12 mouse cellular contexts compared by ENCODE assay signal in genomic region chr14:54787226-54787625, GRCm38 (mm10). TPM values are rescaled to one million over a fixed set of nuclear protein-coding genes. Genes with fewer than 3 reads are reported as not detected.
DNase-seq lines count a peak whose midpoint lies in the region; ATAC-seq and TF ChIP-seq lines count a peak whose summit lies in the region.
"Had no signal": no experiment of that assay in that cellular context is flagged by ENCODE, and none has a peak within 500 bp of the region (broad histone marks: within the 10 kb centered on the region; RNA-seq: fewer than 3 reads in every experiment).

No protein-coding gene starts in this region.

- DNase-seq in hindbrain, postnatal 0 days (ENCODE audit: low spot score): no peak
- peak; percentile 19 for DNase-seq in thymus, postnatal 0 days (ENCODE audit: low spot score)
- no peak for DNase-seq in thymus, postnatal 36 days
- peak; percentile 52 for DNase-seq in testis, postnatal 10 days (ENCODE audit: low spot score)
- no peak for DNase-seq in left cerebral cortex, adult 18-20 months (ENCODE audit: low spot score in 2 of 2)
- DNase-seq in Muller cell, postnatal 12 days (ENCODE audit: inconsistent ontology term): no peak

- H3K36me3 ChIP-seq in hindbrain, postnatal 0 days (ENCODE audit: insufficient read depth, low read length): no peaks in the 10 kb centered on the region
- H3K36me3 ChIP-seq in hindbrain, embryonic 12.5 days: no peaks in the 10 kb centered on the region
- H3K36me3 ChIP-seq: embryonic facial prominence, embryonic 13.5 days; heart, embryonic 15.5 days had no signal

- no peak overlapping the region for H3K9ac ChIP-seq in hindbrain, postnatal 0 days (replicated peaks; ENCODE audit: low read length)
- no peak overlapping the region for H3K9ac ChIP-seq in hindbrain, embryonic 12.5 days
- H3K9ac ChIP-seq: embryonic facial prominence, embryonic 13.5 days; heart, embryonic 15.5 days had no signal

- no peaks in the 10 kb centered on the region for H3K4me1 ChIP-seq in hindbrain, postnatal 0 days (ENCODE audit: insufficient read depth, low read length)
- no peaks in the 10 kb centered on the region for H3K4me1 ChIP-seq in hindbrain, embryonic 12.5 days
- peaks cover 2% of the 10 kb centered on the region for H3K4me1 ChIP-seq in bone marrow, adult 2 months (ENCODE audit: control insufficient read depth, insufficient read depth, low read length)

- no peaks in the 10 kb centered on the region for H3K27me3 ChIP-seq in hindbrain, postnatal 0 days (ENCODE audit: insufficient read depth, low read length)
- no peaks in the 10 kb centered on the region; the same call in none of the 2 replicates for H3K27me3 ChIP-seq in hindbrain, embryonic 12.5 days
- H3K27me3 ChIP-seq: heart, embryonic 15.5 days had no signal

- no peaks in the 10 kb centered on the region for H3K9me3 ChIP-seq in hindbrain, postnatal 0 days (ENCODE audit: low read length)
- no peaks in the 10 kb centered on the region for H3K9me3 ChIP-seq in hindbrain, embryonic 12.5 days (replicated peaks)
- H3K9me3 ChIP-seq: embryonic facial prominence, embryonic 13.5 days; heart, embryonic 15.5 days had no signal

- TF ChIP-seq POLR2A in bone marrow, adult 2 months (IDR thresholded peaks at IDR 0.05; ENCODE audit: borderline replicate concordance, control insufficient read depth, low read depth, low read length): no peak

- no peak overlapping the region for H3K27ac ChIP-seq in hindbrain, postnatal 0 days
- no peak overlapping the region for H3K27ac ChIP-seq in hindbrain, embryonic 12.5 days
- H3K27ac ChIP-seq in bone marrow, adult 2 months (ENCODE audit: control insufficient read depth, insufficient read depth, low read depth, low read length, poor library complexity): no peak overlapping the region
- H3K27ac ChIP-seq: embryonic facial prominence, embryonic 13.5 days had no signal

- TF ChIP-seq CTCF in hindbrain, postnatal 0 days (IDR thresholded peaks at IDR 0.05; ENCODE audit: low read depth): peak; percentile 46
- TF ChIP-seq CTCF in bone marrow, adult 2 months (IDR thresholded peaks at IDR 0.05; ENCODE audit: control insufficient read depth, insufficient read depth, low read length): peak; percentile 44

- ATAC-seq in hindbrain, postnatal 0 days: no peak
- ATAC-seq in hindbrain, embryonic 12.5 days (ENCODE audit: low FRiP score): no peak

- 51% methylated on average over 4 of the region's 4 CpGs for WGBS in hindbrain, postnatal 0 days
- 51% methylated on average over 4 of the region's 4 CpGs for WGBS in hindbrain, embryonic 12.5 days
- WGBS in bone marrow, adult 2 months: 73% methylated on average over 4 of the region's 4 CpGs

- no peak overlapping the region for H3K4me3 ChIP-seq in hindbrain, postnatal 0 days (ENCODE audit: low read length)
- no peak overlapping the region for H3K4me3 ChIP-seq in hindbrain, embryonic 12.5 days
- no peak overlapping the region for H3K4me3 ChIP-seq in bone marrow, adult 2 months (replicated peaks; ENCODE audit: control insufficient read depth, low read depth, low read length)
- H3K4me3 ChIP-seq: embryonic facial prominence, embryonic 13.5 days; heart, embryonic 15.5 days had no signal

- H3K4me2 ChIP-seq in hindbrain, postnatal 0 days (ENCODE audit: low read depth, low read length): no peak overlapping the region
- no peak overlapping the region for H3K4me2 ChIP-seq in hindbrain, embryonic 12.5 days (replicated peaks)

RNA-seq across cellular contexts. Expression of gene Slc7a8, which starts 5.5 kb away (rescaled TPM):
- 8.9 and 10.6 TPM in 2 replicates for total RNA-seq in hindbrain, postnatal 0 days (2014; rRNA removed)
- 7.9 and 9.3 TPM in 2 replicates for polyA plus RNA-seq in hindbrain, postnatal 0 days (2015; fragmentation: Nextera tagmentation; extraction: Ambion mirVana)
- 3.9 and 5.7 TPM in 2 replicates for polyA plus RNA-seq in hindbrain, embryonic 12.5 days (2016; fragmentation: Nextera tagmentation; extraction: Ambion mirVana)
- 0.94 and 1.2 TPM in 2 replicates for polyA plus RNA-seq in thymus, postnatal 0 days (2015; fragmentation: Nextera tagmentation; extraction: Ambion mirVana)
- polyA plus RNA-seq in bone marrow, adult 2 months (2011; ENCODE audit: insufficient read depth, insufficient read length, low replicate concordance, missing spikeins): 2.6 and 4.5 TPM in 2 replicates
- 10 to 100 TPM; 48.7 to 52.5 TPM for total RNA-seq in left cerebral cortex, adult 18-20 months (2021)

RNA-seq across cellular contexts. Expression of gene Rnf212b, which starts 26.7 kb away (rescaled TPM):
- not detected in 2 replicates for total RNA-seq in hindbrain, postnatal 0 days (2014; rRNA removed)
- polyA plus RNA-seq in hindbrain, postnatal 0 days (2015; fragmentation: Nextera tagmentation; extraction: Ambion mirVana): not detected in 2 replicates
- polyA plus RNA-seq in hindbrain, embryonic 12.5 days (2016; fragmentation: Nextera tagmentation; extraction: Ambion mirVana): not detected in 2 replicates
- polyA plus RNA-seq in thymus, postnatal 0 days (2015; fragmentation: Nextera tagmentation; extraction: Ambion mirVana): not detected in 2 replicates
- not detected in 2 replicates for polyA plus RNA-seq in bone marrow, adult 2 months (2011; ENCODE audit: insufficient read depth, insufficient read length, low replicate concordance, missing spikeins)
- total RNA-seq in left cerebral cortex, adult 18-20 months (2021): not detected
- total RNA-seq: left cerebral cortex, postnatal 14 days had no signal
- polyA plus RNA-seq: embryonic facial prominence, embryonic 13.5 days; heart, embryonic 15.5 days; lung, embryonic 16.5 days had no signal

Comparison
In these comparisons a context has a peak if more than half of its experiments do, and no peak if none do; other contexts are left out.
1. DNase-seq: peak in thymus, postnatal 0 days (single experiment) and testis, postnatal 10 days (single experiment); none in hindbrain, postnatal 0 days (single experiment), thymus, postnatal 36 days (0 of 2), left cerebral cortex, adult 18-20 months (0 of 2) and Muller cell, postnatal 12 days (single experiment).